Mouse (Mus musculus): Measurements from ENCODE around the gene Hoxd9. TPM values are rescaled to one million over a fixed set of nuclear protein-coding genes. Genes with fewer than 3 reads are reported as not detected.

Gene Hoxd9
- total and polyA plus RNA-seq, 3 experiments: not detected

DNA sequence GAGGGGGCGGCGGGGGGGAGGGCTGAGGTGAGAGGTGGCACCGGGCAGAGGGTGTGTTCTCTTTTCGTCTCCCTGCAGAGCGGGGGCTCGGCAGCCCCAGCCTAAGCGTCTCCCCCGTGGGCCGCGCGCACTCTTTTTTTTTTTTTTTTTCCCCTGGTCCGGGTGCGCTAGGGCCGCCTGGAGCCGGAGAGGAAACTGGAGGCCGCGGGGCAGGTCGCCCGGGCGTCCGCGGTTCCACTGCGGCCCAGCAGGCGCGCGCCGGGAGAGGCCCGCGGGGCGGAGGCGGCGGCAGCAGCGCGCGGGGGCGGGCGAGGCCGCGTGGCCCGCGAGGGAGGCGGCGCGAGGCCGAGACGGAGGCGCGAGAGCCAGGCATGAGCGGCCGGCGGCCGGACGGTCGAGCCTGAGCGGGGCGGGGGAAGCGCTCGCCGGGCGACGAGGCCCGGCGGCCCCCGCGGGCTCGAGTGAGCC is 7.5 kb downstream of the Hoxd9 start:
- H3K9ac ChIP-seq (ENCODE audit: insufficient read depth, low read depth): no peak overlapping the region
- no peak overlapping the region for H3K27ac ChIP-seq (ENCODE audit: insufficient read depth, low read depth)
- TF ChIP-seq POLR2AphosphoS2 (IDR thresholded peaks at IDR 0.05; ENCODE audit: low read depth, low read length) (no peak), RCOR1 (conservative IDR thresholded peaks at IDR 0.05; ENCODE audit: low read depth, low read length) (no peak), POLR2A (IDR thresholded peaks at IDR 0.05; ENCODE audit: low read depth, low read length) (no peak), ZC3H11A (IDR thresholded peaks at IDR 0.05; ENCODE audit: low read depth, low read length) (no peak), MYC (IDR thresholded peaks at IDR 0.05; ENCODE audit: low read depth, low read length) (no peak), USF2 (conservative IDR thresholded peaks at IDR 0.05; ENCODE audit: low read depth, low read length) (no peak), RAD21 (IDR thresholded peaks at IDR 0.05; ENCODE audit: low read depth, low read length) (no peak), SIN3A (IDR thresholded peaks at IDR 0.05; ENCODE audit: low read length) (no peak), CTCF (conservative IDR thresholded peaks at IDR 0.05 in 1 of 2, IDR thresholded peaks at IDR 0.05 in 1 of 2; ENCODE audit: low read depth in 2 of 2, low read length in 2 of 2) (no peak), CHD1 (IDR thresholded peaks at IDR 0.05; ENCODE audit: low read depth, low read length) (no peak), USF1 (IDR thresholded peaks at IDR 0.05; ENCODE audit: low read depth, low read length) (no peak), PAX5 (IDR thresholded peaks at IDR 0.05; ENCODE audit: low read length) (no peak)
- no peaks in the 10 kb centered on the region for H3K36me3 ChIP-seq (replicated peaks in 1 of 2; ENCODE audit: control insufficient read depth in 1 of 2, insufficient read depth in 1 of 2, low read length in 1 of 2)
- in situ Hi-C loops (cut with MboI; ENCODE audit: low pct_ligation_motif_present, low pct_unique_long_range_greater_than_20kb, low sequenced_read_pairs): loop anchor here (25.0 kb wide), 1 partner anchor 882 kb away; no protein-coding TSS in a partner anchor
- dilution Hi-C loops (cut with MboI; ENCODE audit: extremely low pct_ligation_motif_present, extremely low pct_unique_long_range_greater_than_20kb, low sequenced_read_pairs): no loop called here
- peaks cover 0 to 4% of the 10 kb centered on the region in 2 experiments; a peak in 2 of 4 replicates for H3K4me1 ChIP-seq (ENCODE audit: control insufficient read depth in 1 of 2, insufficient read depth in 2 of 2)
- no peaks in the 10 kb centered on the region for H3K9me3 ChIP-seq (replicated peaks; ENCODE audit: low read length)
- H3K27me3 ChIP-seq (replicated peaks): peaks cover 6% of the 10 kb centered on the region
- H3K79me2 ChIP-seq (replicated peaks; ENCODE audit: control insufficient read depth, extremely low read depth, insufficient read depth, poor library complexity, severe bottlenecking): no peaks in the 10 kb centered on the region
- peak overlapping the region in 1 of 3 experiments; percentile 50 for H3K4me3 ChIP-seq (replicated peaks in 1 of 3; ENCODE audit: low read depth in 2 of 3, low read length in 2 of 3, poor library complexity in 1 of 3)
- H3K4me2 ChIP-seq (ENCODE audit: insufficient read depth, low read depth, poor library complexity, severe bottlenecking): no peak overlapping the region
- no peak for DNase-seq (ENCODE audit: extremely low read depth)

GRCm38 (mm10) chr2:74705467-74706089 is 8.1 kb downstream of the Hoxd9 start:
- DNase-seq (ENCODE audit: extremely low read depth): peak; percentile 7
- no peaks in the 10 kb centered on the region for H3K36me3 ChIP-seq (replicated peaks in 1 of 2; ENCODE audit: control insufficient read depth in 1 of 2, insufficient read depth in 1 of 2, low read length in 1 of 2)
- H3K27me3 ChIP-seq (replicated peaks): peaks cover 6% of the 10 kb centered on the region
- H3K4me3 ChIP-seq (replicated peaks in 1 of 3; ENCODE audit: low read depth in 2 of 3, low read length in 2 of 3, poor library complexity in 1 of 3): peak overlapping the region in 1 of 3 experiments; percentile 50
- no peak overlapping the region for H3K27ac ChIP-seq (ENCODE audit: insufficient read depth, low read depth)
- peaks cover 0 to 4% of the 10 kb centered on the region in 2 experiments; a peak in 2 of 4 replicates for H3K4me1 ChIP-seq (ENCODE audit: control insufficient read depth in 1 of 2, insufficient read depth in 2 of 2)
- H3K4me2 ChIP-seq (ENCODE audit: insufficient read depth, low read depth, poor library complexity, severe bottlenecking): no peak overlapping the region
- H3K9ac ChIP-seq (ENCODE audit: insufficient read depth, low read depth): no peak overlapping the region
- in situ Hi-C loops (cut with MboI; ENCODE audit: low pct_ligation_motif_present, low pct_unique_long_range_greater_than_20kb, low sequenced_read_pairs): loop anchor here (25.0 kb wide), 1 partner anchor 882 kb away; no protein-coding TSS in a partner anchor
- TF ChIP-seq CHD1 (IDR thresholded peaks at IDR 0.05; ENCODE audit: low read depth, low read length): no peak
- H3K79me2 ChIP-seq (replicated peaks; ENCODE audit: control insufficient read depth, extremely low read depth, insufficient read depth, poor library complexity, severe bottlenecking): no peaks in the 10 kb centered on the region
- H3K9me3 ChIP-seq (replicated peaks; ENCODE audit: low read length): no peaks in the 10 kb centered on the region
- dilution Hi-C loops (cut with MboI; ENCODE audit: extremely low pct_ligation_motif_present, extremely low pct_unique_long_range_greater_than_20kb, low sequenced_read_pairs): no loop called here

DNA sequence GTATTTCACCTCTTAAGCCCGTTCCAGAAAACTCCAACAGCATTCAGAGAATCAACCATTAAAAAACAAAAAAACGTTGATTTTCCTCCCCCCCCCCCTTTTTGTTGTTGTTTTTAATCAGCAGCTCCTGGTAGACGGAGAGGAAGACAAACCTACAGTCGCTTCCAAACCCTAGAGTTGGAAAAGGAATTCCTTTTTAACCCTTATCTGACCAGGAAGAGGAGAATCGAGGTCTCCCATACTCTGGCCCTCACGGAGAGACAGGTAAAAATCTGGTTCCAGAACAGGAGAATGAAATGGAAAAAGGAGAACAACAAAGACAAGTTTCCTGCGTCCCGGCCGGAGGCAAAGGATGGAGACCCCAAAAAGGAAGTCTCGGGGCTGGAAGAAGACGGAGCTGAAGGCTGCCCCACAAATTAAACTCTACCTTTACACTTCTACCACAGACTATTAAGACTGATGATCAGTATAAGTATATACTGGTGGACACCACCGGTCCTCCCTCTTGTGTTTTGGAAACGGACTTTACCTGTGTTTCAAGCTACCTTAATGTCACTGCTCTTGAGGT is 8.9 kb downstream of the Hoxd9 start:
- H3K27me3 ChIP-seq (replicated peaks): peaks cover 6% of the 10 kb centered on the region
- no peak overlapping the region for H3K27ac ChIP-seq (ENCODE audit: insufficient read depth, low read depth)
- H3K9me3 ChIP-seq (replicated peaks; ENCODE audit: low read length): no peaks in the 10 kb centered on the region
- H3K79me2 ChIP-seq (replicated peaks; ENCODE audit: control insufficient read depth, extremely low read depth, insufficient read depth, poor library complexity, severe bottlenecking): no peaks in the 10 kb centered on the region
- no peak for DNase-seq (ENCODE audit: extremely low read depth)
- H3K4me3 ChIP-seq (replicated peaks in 1 of 3; ENCODE audit: low read depth in 2 of 3, low read length in 2 of 3, poor library complexity in 1 of 3): no peak overlapping the region
- no peaks in the 10 kb centered on the region for H3K36me3 ChIP-seq (replicated peaks in 1 of 2; ENCODE audit: control insufficient read depth in 1 of 2, insufficient read depth in 1 of 2, low read length in 1 of 2)
- H3K4me2 ChIP-seq (ENCODE audit: insufficient read depth, low read depth, poor library complexity, severe bottlenecking): no peak overlapping the region
- peaks cover 0 to 4% of the 10 kb centered on the region in 2 experiments; a peak in 2 of 4 replicates for H3K4me1 ChIP-seq (ENCODE audit: control insufficient read depth in 1 of 2, insufficient read depth in 2 of 2)
- dilution Hi-C loops (cut with MboI; ENCODE audit: extremely low pct_ligation_motif_present, extremely low pct_unique_long_range_greater_than_20kb, low sequenced_read_pairs) (no loop called here), in situ Hi-C loops (cut with MboI; ENCODE audit: low pct_ligation_motif_present, low pct_unique_long_range_greater_than_20kb, low sequenced_read_pairs) (loop anchor here (25.0 kb wide), 1 partner anchor 881 kb away; no protein-coding TSS in a partner anchor)
- no peak overlapping the region for H3K9ac ChIP-seq (ENCODE audit: insufficient read depth, low read depth)
- TF ChIP-seq RAD21 (IDR thresholded peaks at IDR 0.05; ENCODE audit: low read depth, low read length) (no peak), HCFC1 (IDR thresholded peaks at IDR 0.05; ENCODE audit: low read depth, low read length) (no peak), MEF2A (IDR thresholded peaks at IDR 0.05; ENCODE audit: borderline replicate concordance, low read depth, low read length) (no peak), POLR2A (IDR thresholded peaks at IDR 0.05; ENCODE audit: low read depth, low read length) (no peak), USF2 (conservative IDR thresholded peaks at IDR 0.05; ENCODE audit: low read depth, low read length) (no peak), TCF12 (IDR thresholded peaks at IDR 0.05; ENCODE audit: low read depth, low read length) (no peak), EP300 (IDR thresholded peaks at IDR 0.05; ENCODE audit: low read length) (no peak), ETS1 (conservative IDR thresholded peaks at IDR 0.05; ENCODE audit: low read depth, low read length) (no peak), ZNF384 (IDR thresholded peaks at IDR 0.05; ENCODE audit: low read depth, low read length) (no peak), SIN3A (IDR thresholded peaks at IDR 0.05; ENCODE audit: low read length) (no peak), CHD1 (IDR thresholded peaks at IDR 0.05; ENCODE audit: low read depth, low read length) (no peak), CTCF (conservative IDR thresholded peaks at IDR 0.05 in 1 of 2, IDR thresholded peaks at IDR 0.05 in 1 of 2; ENCODE audit: low read depth in 2 of 2, low read length in 2 of 2) (no peak), NELFE (IDR thresholded peaks at IDR 0.05; ENCODE audit: low read depth, low read length) (no peak), ZMIZ1 (IDR thresholded peaks at IDR 0.05; ENCODE audit: low read depth, low read length) (no peak), MYC (IDR thresholded peaks at IDR 0.05; ENCODE audit: low read depth, low read length) (no peak), USF1 (IDR thresholded peaks at IDR 0.05; ENCODE audit: low read depth, low read length) (no peak), UBTF (IDR thresholded peaks at IDR 0.05; ENCODE audit: low read depth, low read length) (no peak)

Measured in CH12.LX (cell line).